Mouse (Mus musculus): ENCODE measurements around the gene Ampd2. TPM values are rescaled to one million over a fixed set of nuclear protein-coding genes. Genes with fewer than 3 reads are reported as not detected.
A peak's percentile ranks its signal among the peaks of the same experiment; 100 is the strongest.

Gene Ampd2
- polyA plus RNA-seq (2017; shearing (Covaris generic)): 10 to 100 TPM; 15.6 to 26.4 (median 18.1) TPM

DNA sequence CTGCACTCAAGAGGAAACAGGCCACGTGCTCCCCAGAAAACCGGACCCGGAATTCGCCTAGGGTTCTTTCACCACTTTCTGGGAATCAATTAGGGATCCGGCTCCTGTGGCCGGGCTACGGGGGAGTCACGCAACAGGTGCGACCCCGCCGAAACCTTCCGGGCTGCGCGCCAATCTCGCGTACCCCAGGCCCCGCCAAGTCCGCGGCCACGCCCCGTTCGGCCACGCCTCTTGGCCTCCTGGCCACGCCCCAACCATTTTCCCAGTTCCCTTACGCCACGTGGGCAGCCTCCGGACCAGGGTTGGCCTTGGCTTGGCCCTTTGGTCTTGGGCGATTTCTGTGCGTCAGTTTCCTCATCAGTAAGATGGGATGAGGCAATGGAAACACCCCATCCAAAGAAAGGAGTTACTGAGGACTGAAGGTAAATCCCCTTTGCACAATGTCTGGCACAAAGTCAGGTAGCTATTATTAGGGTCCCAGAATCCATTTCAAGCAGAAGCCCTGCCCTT, at the start of gene Ampd2:
Ampd2 (minus strand) TSS at position 182 of the 510 bp plus-strand sequence.
- ATAC-seq: no peak

DNA sequence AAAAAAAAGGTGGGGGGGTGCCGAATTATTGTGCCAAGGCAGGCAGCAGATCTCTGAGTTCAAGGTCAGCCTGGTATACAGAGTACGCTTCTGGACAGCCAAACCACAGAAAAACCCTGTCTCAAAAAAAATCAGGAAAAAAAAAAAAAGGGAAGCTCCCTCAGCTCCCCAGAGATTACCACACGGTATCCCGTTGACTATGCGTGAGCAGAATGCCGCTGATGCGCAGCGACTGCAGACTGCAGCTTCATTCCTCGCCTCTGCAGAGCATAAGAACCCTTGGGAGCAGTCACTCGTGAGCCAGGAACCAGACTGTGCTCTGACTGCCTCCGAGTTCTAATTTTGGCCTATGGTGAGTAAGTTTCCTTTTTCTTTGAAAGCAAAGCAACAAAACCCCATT, 48.2 kb upstream of the Ampd2 start:
- ATAC-seq: no peak

DNA sequence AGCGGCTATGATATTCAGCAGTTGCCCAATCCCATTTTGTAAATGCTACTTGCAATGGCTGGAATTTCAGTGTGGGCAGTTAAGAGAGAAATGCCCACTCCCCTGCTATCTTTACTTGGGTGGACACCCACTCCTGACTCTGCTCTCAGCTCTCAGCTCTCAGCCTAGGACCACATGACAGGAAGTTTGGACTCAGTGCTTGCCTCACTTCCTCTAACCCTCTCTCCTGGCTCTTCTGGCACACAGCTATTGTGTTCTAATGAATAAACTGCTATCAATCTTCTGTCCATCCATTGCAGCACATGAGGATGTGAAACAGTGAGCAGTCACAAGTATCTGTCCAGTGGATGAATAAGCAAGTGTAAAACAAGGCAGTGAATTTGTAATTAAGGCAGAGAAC, 46.0 kb upstream of the Ampd2 start:
- ATAC-seq: no peak

DNA sequence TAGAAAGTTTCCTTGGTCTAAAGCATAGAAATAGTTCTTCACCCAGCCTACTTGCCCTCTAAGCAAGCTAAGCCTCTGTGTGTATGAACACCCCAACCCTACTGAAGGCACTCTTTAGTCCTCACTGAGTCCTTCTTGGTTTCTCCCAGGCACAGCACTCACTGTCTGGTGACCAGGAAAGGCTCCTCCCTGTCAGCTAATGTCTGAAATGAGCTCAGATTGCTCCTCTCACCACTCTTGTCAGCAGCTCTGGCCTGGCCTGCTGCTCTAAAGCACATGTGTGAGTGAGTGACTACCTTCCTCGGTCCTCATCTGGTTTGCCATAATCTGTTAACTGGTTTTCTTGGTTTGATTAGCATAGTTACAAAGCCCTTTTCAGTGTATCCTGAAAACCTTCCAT, 45.4 kb upstream of the Ampd2 start:
- no peak for ATAC-seq

DNA sequence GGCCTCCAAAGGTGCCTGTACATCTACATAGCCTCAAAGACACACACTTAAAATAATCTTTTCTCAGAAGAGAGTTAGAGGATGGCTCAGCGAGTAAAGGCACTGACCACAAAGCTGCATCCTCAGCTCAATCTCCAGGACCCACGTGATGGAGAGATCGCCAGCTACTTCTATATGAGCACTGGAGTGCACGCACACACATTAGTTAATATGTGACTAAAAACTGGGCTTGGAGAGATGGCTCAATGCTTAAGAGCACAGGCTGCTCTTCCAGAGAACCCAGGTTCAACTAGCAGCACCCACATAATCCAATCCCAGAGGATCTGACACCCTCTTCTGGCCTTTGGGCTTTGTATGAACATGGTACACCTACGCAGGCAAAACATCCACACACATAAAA, 44.8 kb upstream of the Ampd2 start:
- no peak for ATAC-seq

DNA sequence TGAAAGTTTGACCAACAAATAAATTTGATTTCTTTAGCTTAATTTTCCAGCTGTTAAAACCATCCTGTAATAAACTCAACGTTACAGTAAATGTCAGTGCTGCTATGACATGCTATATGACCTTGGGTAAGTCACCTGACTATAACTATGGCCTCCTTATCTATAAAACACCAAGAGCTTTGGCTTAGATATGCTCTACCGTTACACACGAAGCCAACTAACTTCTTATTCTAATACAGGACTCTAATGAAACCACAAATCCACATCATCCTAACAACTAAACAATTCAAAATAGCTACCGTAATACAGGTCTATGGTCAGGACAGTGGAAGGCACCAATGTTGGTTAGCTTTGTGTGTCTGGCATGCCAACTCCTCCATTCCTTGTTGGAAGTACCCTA, 43.4 kb upstream of the Ampd2 start:
- ATAC-seq: no peak

DNA sequence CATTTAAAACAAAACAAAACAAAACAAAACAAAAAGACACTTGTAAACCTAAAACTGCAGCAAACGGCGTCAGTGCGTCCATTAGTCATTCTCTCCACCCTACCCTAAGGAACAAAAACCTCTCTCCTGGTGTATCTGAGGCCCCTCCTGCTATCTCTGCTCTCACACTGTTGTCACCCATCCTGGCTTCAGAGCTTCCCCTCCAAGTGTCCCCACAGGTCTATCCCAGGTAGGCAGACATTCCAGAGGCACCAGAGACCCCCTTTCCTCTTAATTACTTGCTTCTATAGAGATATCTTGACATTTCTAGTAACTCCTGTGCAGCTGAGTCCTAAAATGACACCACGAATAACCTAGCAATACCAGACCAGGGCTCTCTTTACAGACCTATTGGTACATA, 42.9 kb upstream of the Ampd2 start:
- no peak for ATAC-seq

DNA sequence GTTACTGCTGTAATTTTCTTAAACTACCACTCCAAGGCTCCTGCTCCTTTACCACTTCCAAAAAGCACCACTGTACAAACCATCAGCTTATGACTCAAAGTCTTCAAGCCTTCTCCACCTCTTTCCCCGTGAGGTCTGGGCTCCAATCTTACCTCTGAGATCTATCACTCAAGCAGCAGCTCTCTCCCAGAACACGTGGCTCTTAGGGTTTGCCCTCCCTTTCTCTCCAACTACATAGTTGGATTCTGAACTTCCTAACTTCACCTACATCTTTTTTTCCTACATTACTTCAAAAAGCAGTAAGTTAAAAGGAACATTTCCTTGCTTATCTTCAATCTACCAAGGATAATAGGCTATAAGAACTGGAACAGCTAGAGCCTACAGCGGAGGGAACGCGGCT, 42.1 kb upstream of the Ampd2 start:
- ATAC-seq: no peak

DNA sequence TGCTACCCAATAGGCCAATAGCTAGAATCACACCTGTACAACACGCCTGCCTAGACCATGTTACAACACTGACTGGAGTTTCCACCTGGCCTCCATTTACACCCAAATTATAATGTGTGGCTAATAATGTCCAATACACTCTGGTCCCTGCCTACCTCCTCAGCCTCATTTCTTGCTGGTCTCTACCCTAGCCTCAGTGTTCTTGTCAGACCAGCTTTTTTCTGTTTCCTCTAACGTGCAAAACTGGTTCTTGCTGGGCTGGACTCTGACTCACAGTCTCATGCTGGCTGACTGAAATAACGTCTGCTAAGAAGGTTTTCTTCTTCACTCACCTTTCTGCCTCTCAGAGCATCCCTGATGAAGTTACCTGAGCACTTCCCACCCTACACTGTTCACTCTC, 39.9 kb upstream of the Ampd2 start:
- no peak for ATAC-seq

DNA sequence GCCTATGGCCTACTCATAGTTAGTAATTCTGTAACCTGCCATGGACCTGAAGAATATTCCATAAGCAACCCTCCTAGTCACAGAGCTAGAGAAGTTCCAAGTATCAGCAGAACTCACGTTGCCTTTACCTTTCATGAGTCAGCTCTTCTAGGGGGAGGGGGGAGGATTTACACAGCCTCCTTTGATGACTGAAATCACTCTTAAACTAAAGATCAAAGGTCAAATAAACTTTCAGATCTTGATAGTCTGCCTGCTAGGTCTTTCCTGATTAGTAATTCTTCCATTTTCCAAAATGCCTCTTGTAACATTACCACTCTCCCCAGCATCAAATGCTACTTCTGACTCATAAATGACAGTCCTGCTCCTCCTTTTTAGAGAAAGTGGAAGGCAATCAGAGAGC, 37.7 kb upstream of the Ampd2 start:
- peak; percentile 77 for ATAC-seq

DNA sequence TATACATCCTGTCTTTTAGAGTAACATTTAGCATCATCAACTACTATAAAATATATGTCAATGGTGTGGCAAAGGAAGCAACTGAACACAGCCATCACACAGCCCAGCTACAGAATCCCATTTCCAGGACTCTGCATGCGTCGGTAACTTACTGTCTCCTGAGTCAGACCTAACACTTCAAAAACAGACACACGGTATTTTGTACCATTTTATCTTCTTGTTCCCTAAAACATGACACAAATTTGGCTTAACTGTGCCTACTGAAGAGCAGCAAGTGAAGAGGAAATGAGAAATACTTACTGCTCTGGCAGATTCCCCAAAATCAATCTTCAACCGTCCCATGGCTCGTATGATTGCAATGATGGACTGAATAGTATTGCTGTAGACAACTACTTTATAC, 36.8 kb upstream of the Ampd2 start:
- ATAC-seq: no peak

DNA sequence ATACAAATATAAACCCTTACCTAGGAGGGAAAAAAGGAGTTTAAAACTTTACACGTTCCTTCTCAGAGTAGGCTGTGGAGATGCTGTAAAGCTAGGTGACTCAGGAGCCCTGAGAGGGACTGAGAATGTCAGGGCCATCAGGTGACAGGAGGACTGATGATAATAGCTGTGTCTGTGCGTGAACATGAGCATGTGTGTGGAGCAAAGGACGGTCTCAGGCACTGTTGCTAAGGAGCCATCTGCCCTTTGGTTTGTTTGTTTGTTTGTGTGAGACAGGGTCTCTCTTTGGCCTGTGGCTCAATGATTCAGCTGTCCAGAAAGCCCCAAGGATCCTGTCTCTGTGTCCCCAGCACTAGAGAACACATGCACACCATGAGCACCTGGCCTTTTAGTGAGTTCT, 34.6 kb upstream of the Ampd2 start:
- ATAC-seq: no peak

DNA sequence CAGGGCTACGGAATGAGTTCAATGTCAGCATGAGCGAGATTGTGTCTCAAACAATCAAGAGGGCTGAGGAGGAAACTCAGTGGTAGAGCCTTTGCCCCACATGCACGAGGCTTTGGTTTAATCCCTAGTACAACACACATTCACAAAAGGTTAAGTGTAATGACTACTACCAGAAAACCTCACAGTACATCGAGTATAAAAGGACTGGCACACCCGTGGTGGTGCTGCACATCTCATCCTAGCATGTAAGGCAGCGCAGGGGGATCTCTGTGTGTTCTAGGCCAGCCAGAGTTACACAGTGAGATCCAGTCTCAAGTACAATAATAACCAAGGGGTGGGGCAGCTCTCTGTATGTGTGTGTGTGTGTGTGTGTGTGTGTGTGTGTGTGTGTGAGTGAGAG, 31.0 kb upstream of the Ampd2 start:
- no peak for ATAC-seq

DNA sequence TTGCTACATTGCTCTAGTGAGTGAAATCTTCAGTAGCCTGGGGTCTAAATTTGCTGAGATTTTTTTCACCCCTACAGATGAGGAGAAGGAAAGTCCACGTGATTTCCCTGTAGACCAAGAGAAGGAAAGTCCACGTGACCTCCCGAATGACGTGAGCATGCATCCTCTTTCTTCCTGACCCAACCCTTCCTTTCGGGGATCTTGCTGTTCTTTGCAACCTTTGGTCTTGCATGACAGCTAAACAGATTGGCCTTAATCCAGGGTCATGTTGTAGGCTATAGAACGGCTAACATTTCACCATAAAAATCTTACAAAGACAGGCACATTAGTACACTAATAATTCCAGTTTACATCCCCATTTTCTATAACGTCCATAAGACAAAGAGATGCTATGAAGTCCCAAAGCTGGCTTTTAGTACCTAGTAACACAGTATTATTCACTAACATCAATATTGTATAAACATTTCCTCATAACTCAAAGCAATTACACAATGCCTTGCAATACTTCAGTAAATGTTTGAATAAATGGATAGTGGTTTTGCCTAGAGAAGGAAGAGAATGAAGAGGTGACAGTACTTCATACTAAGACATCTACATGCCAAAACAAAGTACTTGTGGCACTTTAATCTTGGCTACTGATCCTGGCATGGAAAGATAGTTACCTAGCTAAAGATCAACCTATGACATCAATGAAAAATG, 27.3 kb upstream of the Ampd2 start:
- ATAC-seq: no peak

DNA sequence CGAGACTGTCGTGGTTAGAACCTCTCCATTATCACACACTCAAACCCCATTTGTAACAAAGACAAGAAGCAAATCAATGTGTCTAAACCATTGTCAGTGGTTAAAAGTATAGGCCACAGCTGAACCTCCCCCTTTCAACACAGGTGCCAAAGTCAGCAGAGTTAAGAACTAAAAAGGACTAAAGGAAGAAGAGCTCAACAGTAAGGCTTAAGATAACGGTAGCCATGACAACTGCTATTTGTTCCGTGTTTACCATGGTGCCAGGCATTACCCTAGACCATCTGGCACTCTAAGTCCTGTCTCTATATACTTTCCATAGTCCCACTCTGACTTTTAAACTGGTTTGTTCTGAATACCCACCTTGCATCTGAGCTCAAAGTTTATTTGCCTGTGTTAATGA, 26.2 kb upstream of the Ampd2 start:
- no peak for ATAC-seq

DNA sequence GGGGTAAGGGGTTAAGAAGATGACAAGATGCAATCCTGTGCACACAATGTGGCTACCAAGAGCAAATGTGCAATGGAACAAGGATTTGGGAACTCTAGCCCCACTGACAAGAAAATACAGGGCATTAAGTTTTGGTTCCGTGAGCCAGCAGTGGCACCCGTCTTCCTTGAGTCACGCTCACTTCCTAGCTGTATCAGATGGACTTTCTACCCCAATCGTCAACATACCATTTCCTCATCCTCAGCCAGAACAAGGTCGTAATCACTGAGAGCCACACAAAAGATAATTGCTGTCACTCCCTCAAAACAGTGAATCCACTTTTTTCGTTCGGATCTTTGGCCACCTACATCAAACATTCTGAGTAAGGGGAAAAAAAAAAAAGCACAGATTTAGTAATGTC, 25.8 kb upstream of the Ampd2 start:
- ATAC-seq: no peak

DNA sequence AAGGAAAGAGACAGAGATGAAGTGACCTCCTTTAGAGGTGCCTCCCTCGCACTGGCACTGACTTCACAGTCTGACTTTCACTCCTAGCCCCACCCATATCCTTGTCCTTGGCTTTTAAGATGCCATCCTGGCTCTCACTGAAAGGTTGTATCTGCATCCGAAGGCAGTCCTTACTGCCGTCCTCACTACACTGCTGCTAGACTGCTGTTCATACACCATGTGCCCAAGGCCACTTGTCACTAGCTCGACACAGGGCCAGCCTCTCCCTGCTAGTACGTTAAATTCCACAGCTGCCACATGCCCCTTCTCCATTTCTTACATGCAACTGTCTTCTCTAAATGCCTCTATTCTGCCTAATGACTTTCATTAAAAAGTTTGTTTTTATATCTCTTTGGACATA, 24.9 kb upstream of the Ampd2 start:
- ATAC-seq: no peak

DNA sequence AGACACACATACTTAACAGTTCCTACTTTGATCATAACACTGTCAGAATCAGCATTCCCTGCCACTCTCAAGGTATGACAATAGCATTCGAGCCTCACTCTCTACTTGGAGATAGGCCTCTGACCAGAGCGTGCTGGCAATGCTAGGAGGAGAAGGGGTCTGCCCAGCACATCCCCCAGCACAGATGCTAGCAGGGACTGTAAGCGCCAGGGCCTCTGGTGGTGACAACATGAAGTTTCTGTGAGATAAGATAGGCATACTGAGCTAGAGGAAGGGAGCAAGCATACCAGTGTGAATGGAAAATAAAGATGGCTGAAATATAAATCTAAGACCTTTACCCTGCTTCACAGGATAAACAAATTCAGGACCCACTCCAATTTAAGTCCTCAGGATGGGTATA, 18.8 kb upstream of the Ampd2 start:
- no peak for ATAC-seq

DNA sequence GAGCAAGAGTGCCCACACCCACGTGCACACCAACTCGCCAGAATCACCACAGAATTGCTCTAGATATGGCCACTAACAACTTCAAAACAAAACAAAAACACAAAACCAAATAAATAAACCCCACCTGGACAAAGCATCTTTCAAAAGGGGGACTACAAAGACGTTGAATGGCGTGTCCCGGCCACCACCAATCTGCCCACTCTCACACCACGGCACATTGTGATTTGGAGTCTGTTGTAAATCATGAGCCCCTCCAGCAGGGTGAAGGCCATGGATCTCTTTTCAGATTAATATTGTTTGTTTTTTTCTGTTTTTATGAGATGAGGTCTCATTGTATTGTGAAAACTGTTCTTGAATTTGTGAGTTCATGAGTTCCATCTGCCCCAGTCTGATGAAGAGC, 15.6 kb upstream of the Ampd2 start:
- ATAC-seq: no peak

DNA sequence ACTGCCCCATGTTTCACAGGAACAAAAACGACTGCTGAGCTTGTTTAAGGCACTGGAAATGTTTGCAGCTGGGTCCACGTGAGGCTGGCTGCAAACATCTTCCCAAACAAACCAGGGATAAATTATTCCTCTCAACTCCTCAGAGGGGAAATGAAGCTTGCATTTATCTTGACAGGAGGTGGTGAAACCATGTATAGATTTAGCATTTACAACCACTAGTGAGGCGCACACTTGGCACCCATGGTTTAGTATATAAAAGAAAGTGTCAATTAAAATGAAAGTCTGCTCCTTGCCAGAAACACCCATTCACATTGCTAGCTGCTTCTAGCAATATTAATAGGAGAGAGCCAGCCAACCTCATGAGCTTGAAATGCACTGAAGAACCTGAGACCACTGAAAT, 15.1 kb upstream of the Ampd2 start:
- ATAC-seq: no peak

DNA sequence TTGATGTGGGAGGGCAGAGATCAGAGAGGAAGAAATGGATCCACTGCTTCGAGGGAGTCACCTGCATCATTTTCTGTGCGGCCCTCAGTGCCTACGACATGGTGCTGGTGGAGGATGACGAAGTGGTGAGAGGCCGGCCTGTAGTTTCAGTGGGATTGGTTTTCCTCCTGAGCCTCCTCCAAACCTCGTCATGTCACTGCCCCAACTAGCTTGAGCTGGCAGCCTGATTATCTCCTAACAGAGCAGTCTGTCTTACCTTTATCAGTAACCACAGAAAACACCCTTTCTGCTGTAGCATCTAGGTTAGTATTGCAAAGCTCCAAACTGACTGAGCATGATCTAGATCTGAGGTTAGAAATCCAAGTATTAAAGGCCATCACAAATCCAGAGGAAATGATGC, 11.9 kb upstream of the Ampd2 start:
- ATAC-seq: no peak

DNA sequence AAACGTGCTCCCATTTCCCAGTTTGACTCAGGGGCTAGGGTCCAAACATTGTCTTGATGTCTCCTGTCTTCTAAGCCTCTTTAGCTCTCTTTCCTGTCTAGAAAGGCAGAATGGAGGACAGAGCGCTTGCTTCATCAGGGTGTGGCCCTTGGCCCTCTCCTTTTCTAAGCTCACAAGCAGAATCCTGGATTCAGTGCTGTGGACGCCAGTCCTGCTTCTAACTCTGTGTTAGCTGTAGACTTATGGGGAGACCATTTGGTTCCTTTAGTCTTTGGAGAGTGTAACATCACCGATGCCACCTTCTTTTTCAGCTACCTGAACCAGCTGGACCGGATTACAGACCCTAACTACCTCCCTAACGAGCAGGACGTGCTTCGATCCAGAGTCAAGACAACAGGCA, 11.2 kb upstream of the Ampd2 start:
- no peak for ATAC-seq

DNA sequence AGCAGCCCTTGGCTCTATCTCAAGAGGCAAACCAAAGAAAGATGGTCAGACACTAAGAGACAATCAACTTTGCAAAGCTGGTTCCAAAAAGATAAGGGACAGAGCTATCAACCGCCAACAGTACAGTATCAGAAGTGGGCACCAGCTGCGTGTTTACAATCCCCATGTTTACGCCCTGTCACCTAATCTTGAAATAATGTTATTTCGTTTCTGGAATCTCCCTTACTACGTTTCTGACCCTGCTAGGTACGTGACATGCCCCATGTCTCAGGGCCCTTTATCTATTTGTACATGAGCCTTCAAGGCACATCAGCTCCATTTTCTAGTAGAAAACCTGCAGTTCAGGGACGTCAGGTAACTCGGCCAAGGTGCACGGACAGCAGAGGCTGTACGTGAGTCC, 10.3 kb upstream of the Ampd2 start:
- ATAC-seq: no peak

DNA sequence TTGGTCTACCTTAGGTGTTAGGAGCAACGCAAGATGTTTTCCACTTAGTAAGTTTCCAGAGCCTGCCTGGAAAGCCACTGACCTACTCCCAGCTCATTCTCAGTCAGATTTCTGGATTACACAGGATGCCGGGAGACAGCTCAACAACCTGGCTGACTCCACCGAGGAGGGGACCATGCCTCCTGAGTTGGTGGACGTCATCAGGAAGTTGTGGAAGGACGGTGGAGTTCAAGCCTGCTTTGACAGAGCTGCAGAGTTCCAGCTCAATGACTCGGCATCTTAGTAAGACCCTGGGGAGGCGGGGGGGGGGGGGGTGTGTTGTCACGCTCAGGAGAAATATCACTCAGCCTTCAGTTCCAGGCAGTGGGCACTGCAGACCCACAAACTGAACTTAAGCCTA, 9.8 kb upstream of the Ampd2 start:
- ATAC-seq: no peak
